Mouse (Mus musculus) spleen, adult 2 months (tissue): ENCODE measurements around the gene 4930447C04Rik.

Source experiments
- CTCF ChIP-seq: fragments of 200-500 bp; IDR thresholded peaks from 2 replicates; pipeline ENCODE4 v1.5.1; 2011; ENCODE audit warnings: mild to moderate bottlenecking, inconsistent platforms; ENCODE audit not compliant: insufficient read depth, insufficient read length, insufficient replicate concordance; ENCODE audit errors: extremely low read depth
- POLR2A ChIP-seq: fragments of 200-500 bp; IDR thresholded peaks from 2 replicates; pipeline ENCODE4 v1.6.1; 2011; ENCODE audit warnings: low read depth, low read length, inconsistent platforms

DNA sequence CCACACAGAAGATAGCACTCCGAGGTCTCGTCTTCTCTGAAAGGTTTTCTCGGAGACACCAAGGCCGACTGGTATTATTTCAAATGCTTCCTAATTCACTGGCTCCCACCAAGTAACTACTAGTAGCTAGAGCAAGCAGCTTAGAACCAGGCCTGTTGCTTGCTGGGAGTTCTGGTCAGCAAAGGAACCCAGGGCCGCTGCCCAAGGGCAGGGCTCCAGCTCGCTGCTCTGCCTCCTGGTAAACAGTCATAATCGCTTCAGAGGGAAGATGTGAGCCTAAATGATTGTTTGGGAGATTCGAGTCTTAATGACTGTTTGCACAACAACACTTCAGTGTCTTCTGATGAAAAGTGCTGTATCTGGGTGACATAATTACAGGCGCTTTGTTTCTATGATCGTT is 42.0 kb upstream of the 4930447C04Rik start:
- no peak for TF ChIP-seq CTCF
- no peak for TF ChIP-seq POLR2A
